Mouse (Mus musculus) stomach, embryonic 15.5 days (tissue): ENCODE measurements around the gene Cfc1. TPM values are rescaled to one million over a fixed set of nuclear protein-coding genes. Genes with fewer than 3 reads are reported as not detected.
"Not testable (repeated sequence)": the region's sequence is repeated elsewhere in the genome, so short reads cannot be mapped to it uniquely, and the experiment has no call there.

Experiments
- ATAC-seq: fragments of 200-750 bp; cut with Nextera tagmentation; 2 replicates; pipeline ENCODE4 v1.8.0; 2017; ENCODE audit warnings: low read depth, moderate number of reproducible peaks, moderate TSS enrichment; ENCODE audit not compliant: insufficient read depth, low FRiP score
- H3K27ac ChIP-seq: fragments of 300-500 bp; sonication (generic); 2 replicates; pipeline ENCODE4 v1.5.1; 2015; ENCODE audit warnings: mild to moderate bottlenecking, inconsistent platforms
- H3K27me3 ChIP-seq: fragments of 300-500 bp; sonication (generic); replicated peaks from 2 replicates; pipeline ENCODE4 v1.6.1; 2015; ENCODE audit warnings: inconsistent platforms
- H3K36me3 ChIP-seq: fragments of 300-500 bp; sonication (generic); 2 replicates; pipeline ENCODE4 v1.6.1; 2015; ENCODE audit warnings: inconsistent platforms
- H3K4me1 ChIP-seq: fragments of 300-500 bp; sonication (generic); 2 replicates; pipeline ENCODE4 v1.6.1; 2015; ENCODE audit warnings: inconsistent platforms
- H3K4me2 ChIP-seq: fragments of 300-500 bp; sonication (generic); 2 replicates; pipeline ENCODE4 v1.6.1; 2015; ENCODE audit warnings: mild to moderate bottlenecking, inconsistent platforms
- H3K4me3 ChIP-seq: fragments of 300-500 bp; sonication (generic); replicated peaks from 2 replicates; pipeline ENCODE4 v1.5.1; 2015; ENCODE audit warnings: inconsistent platforms
- H3K9ac ChIP-seq: fragments of 300-500 bp; sonication (generic); 2 replicates; pipeline ENCODE4 v1.6.1; 2015; ENCODE audit warnings: inconsistent platforms
- H3K9me3 ChIP-seq: fragments of 300-500 bp; sonication (generic); 2 replicates; pipeline ENCODE4 v1.6.1; 2016; ENCODE audit warnings: inconsistent platforms
- WGBS: fragments of 180-500 bp; shearing (Covaris S2); methylation state at CpG from one replicate; pipeline ENCODE4 v1.1.7; 2015; 5-methylcytosine and 5-hydroxymethylcytosine counted together
- polyA plus RNA-seq: library from polyadenylated mRNA; unstranded; fragments of >200 nt; fragmentation: Nextera tagmentation; extraction: Ambion mirVana; gene quantifications from 2 replicates; pipeline ENCODE4 v1.2.1, GENCODE M21; 2015

The Cfc1 gene
- polyA plus RNA-seq: 0.30 and 0.69 TPM in 2 replicates

DNA sequence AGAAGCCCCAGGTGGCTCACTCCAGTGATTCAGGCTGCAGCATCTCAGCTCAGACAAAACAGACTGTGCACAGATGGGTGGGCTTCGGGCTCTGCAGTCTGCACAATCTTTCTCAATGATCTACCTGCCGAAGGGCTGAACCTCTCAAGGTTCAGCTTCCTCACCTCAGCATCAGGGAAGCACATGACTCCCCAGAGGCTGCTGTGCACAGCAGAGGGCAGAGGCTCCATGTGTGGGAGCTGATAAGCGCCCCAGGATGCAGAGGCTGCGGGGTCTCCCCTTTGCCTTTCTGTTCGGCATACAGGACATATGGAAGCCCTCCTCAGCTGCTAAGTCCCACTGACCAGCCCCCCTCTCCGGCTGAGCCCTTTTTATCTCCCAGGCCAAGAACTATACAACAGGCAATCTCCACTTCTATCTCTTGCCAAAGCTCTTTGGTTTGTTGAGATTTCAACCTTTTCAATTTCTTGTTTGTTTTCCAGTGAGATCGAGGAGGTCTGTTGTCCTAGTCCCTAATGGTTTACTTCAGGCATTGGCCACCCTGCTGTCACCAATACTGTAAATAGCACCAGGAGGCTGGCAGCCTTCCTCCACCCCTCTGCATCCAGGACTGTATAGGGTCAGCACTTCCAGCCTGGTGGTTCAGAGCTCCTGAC lies at the start of gene Cfc1:
TSS of gene Cfc1 (plus strand) at position 606 of the 656 bp plus-strand sequence.
- ATAC-seq, H3K36me3 ChIP-seq, H3K9me3 ChIP-seq, H3K4me1 ChIP-seq, H3K27ac ChIP-seq, H3K9ac ChIP-seq: not testable (repeated sequence)
- H3K4me2 ChIP-seq: peak within 1 kb of the TSS; percentile 54
- 14% methylated on average over 7 of the region's 7 CpGs for WGBS
- H3K4me3 ChIP-seq: peak within 1 kb of the TSS; percentile 24; the same call in 1 of the 2 replicates
- H3K27me3 ChIP-seq: peaks cover 18% of the 10 kb centered on the region

DNA sequence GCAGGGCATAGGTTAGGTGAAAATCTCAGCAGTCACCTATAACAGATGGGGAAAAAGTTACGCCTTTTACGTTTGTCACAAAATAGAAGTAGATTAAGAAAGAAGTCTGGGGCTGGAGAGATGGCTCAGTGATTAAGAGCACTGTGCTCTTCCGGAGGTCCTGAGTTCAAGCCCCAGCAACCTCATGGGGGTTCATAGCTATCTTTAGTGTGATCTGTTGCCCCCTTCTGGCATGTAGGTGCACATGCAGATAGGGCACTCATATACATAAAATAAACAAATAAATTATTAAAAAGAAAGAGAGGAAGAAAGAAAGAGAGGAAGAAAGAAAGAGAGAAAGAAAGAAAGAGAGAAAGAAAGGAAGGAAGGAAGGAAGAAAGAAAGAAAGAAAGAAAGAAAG lies 48.1 kb upstream of the Cfc1 start:
- Histone ChIP-seq H3K9ac (no peak overlapping the region), H3K4me2 (no peak overlapping the region), H3K36me3 (no peaks in the 10 kb centered on the region), H3K27me3 (no peaks in the 10 kb centered on the region), H3K4me1 (0 out of 2 replicates have a peak, but pooled peaks cover 4% of the 10 kb centered on the region), H3K4me3 (no peak overlapping the region), H3K27ac (no peak overlapping the region), H3K9me3 (no peaks in the 10 kb centered on the region)
- ATAC-seq: no peak
- WGBS: 91% methylated on average over 3 of the region's 3 CpGs

DNA sequence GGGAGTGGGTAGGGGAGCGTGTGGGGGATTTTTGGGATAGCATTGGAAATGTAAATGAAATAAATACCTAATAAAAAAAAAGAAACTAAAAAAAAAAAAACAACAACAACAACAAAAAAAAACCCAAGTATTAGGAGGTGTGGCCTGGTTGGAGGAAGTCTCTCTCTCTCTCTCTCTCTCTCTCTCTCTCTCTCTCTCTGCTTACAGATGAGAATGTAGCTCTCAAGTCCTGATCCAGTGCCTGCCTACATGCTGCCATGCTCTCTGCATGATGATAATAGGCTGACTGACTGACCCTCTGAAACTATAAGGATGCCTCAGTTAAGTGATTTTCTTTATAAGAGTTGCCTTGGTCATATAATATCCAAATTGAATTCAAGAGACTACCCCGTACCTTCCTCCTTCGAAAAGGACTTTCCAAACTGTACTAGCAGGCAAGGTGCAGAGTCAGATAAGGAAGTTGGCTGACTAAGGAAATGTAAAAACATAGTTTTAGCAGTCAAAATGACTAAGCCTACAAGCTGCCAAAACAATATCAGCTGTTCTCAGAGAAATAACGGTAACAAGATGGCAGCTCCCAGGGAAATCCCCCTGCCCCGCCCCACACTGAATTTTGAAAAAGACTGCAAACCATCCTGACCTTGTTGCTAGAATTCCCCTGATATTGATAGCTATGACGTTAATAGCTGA lies 45.5 kb upstream of the Cfc1 start:
- Histone ChIP-seq H3K4me2 (no peak overlapping the region), H3K4me3 (no peak overlapping the region), H3K36me3 (no peaks in the 10 kb centered on the region), H3K9me3 (no peaks in the 10 kb centered on the region), H3K9ac (no peak overlapping the region), H3K27me3 (no peaks in the 10 kb centered on the region), H3K27ac (no peak overlapping the region), H3K4me1 (0 out of 2 replicates have a peak, but pooled peaks cover 4% of the 10 kb centered on the region)
- ATAC-seq: no peak
- WGBS: 82% methylated on average over 6 of the region's 6 CpGs

DNA sequence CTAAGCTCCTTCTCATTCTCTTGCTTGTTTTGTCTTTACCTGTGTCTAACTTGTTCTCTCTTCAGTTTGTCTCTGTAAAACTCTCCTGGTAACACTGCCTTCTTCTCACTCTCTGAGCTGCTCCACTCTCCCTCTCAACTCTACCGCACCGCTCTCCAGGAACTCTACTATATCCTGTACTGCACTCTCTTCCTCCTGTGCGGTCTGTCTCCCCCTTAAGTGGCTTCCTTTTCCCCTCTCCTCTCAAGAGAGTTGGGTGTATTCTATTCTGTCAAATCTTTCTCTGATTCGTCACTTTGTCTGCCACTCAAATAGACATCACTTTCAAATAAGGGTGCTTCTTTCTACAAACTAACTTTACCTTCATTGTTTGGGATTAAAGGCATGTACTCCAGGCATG lies 44.0 kb upstream of the Cfc1 start:
- no peak overlapping the region for H3K4me2 ChIP-seq
- WGBS: 76% methylated on average over 4 of the region's 4 CpGs
- ATAC-seq: no peak
- H3K9ac ChIP-seq: no peak overlapping the region
- no peaks in the 10 kb centered on the region for H3K36me3 ChIP-seq
- no peaks in the 10 kb centered on the region for H3K27me3 ChIP-seq
- H3K4me3 ChIP-seq: no peak overlapping the region
- H3K9me3 ChIP-seq: no peaks in the 10 kb centered on the region
- H3K4me1 ChIP-seq: no peaks in the 10 kb centered on the region
- H3K27ac ChIP-seq: no peak overlapping the region

DNA sequence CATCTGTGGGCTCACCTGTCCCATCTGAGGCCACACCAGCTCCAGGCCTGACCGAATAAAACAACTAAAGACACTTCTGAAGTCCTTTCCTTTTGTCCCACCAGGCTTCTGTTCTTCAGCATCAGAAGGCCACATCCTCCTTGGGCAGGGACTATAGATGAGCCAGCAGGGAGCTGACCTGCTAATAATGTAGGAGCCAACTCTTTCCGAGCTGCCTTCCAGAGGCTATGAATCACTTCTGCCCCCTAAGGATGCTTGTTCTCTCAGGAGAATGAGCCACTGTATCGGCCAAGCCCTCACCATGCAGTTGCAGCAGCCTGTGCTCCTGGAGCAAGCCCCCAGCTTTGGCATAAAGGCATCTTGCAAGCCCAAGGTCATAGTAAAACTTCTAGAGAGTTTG lies 32.5 kb upstream of the Cfc1 start:
- 78% methylated on average over 3 of the region's 3 CpGs for WGBS
- Histone ChIP-seq H3K4me2 (no peak overlapping the region), H3K27me3 (no peaks in the 10 kb centered on the region), H3K4me3 (no peak overlapping the region), H3K9ac (no peak overlapping the region), H3K27ac (no peak overlapping the region), H3K9me3 (no peaks in the 10 kb centered on the region), H3K36me3 (no peaks in the 10 kb centered on the region), H3K4me1 (no peaks in the 10 kb centered on the region)
- ATAC-seq: no peak

DNA sequence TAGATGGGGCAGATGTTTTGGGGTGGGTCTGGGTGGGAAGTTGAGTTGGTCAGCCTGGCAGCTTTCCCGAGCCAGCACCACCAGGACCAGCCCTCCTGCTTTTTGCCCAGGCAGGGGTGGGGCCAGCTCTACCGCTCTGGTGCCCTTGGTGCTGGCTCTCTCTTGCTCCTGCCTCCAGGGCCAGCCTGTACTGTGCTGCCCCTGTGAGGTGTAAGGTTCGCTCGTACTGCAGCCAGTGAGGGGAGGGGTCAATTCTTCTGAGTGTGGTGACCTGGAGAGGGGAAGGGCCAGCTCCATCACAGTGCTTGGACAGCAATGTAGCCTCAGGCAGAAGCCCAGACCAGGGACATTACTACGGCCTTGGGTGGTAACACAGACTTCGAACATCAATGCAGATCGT lies 30.1 kb upstream of the Cfc1 start:
- Histone ChIP-seq H3K4me3 (no peak overlapping the region), H3K27ac (no peak overlapping the region), H3K9ac (no peak overlapping the region), H3K36me3 (no peaks in the 10 kb centered on the region), H3K4me1 (no peaks in the 10 kb centered on the region), H3K9me3 (no peaks in the 10 kb centered on the region), H3K27me3 (no peaks in the 10 kb centered on the region), H3K4me2 (no peak overlapping the region)
- 53% methylated on average over 7 of the region's 7 CpGs for WGBS
- ATAC-seq: no peak; the same call in 1 of the 2 replicates

DNA sequence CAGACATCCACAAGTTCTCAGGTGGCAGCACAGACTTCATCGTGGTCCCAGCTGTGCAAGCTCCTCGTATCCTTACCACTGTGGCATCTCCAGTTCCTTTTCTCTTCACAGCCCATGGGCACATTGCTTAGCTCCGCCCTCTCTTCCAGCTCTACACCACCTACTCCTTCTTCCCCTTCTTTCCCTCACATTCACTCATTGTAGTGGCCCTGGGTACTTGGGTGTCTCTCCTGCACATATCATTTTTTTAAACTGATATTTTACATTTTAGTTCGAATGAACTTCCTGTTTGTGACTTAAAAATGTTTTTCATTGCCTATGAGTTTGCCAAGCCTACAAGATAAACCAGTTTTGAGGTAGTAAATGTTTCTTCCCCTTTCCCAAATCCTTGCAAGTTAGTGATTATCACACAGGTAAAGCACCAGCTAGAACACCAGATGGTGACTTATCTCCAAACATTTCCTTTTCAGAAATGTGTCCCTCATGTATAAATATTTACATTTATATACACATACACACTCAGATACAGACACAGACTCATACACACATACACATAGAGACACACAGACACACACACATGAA lies 29.4 kb upstream of the Cfc1 start:
- Histone ChIP-seq H3K9ac (no peak overlapping the region), H3K36me3 (no peaks in the 10 kb centered on the region), H3K27ac (no peak overlapping the region), H3K9me3 (no peaks in the 10 kb centered on the region), H3K4me1 (no peaks in the 10 kb centered on the region), H3K27me3 (no peaks in the 10 kb centered on the region), H3K4me2 (no peak overlapping the region), H3K4me3 (no peak overlapping the region)
- 75% methylated on average over 4 of the region's 4 CpGs for WGBS
- ATAC-seq: no peak

DNA sequence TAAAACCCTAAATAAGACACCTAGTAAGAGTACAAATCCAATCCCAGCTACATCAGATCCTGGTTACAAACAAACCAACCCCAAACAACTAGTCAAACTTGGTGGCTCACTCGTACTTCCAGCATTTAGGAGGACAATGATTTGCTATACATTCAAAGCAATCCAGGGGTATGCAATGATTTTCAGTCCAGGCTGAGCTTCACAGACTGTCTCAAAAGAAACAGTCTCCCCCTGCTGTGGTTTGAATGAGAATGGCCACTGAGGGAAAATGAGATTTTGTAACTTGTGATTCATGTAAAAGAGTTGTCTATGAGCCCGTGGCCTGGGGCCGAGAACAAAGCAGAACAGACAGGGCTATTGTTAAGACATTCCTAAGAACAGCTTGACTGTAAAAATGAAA lies 27.5 kb upstream of the Cfc1 start:
- no peak for ATAC-seq
- 79% methylated on average over 3 of the region's 3 CpGs for WGBS

DNA sequence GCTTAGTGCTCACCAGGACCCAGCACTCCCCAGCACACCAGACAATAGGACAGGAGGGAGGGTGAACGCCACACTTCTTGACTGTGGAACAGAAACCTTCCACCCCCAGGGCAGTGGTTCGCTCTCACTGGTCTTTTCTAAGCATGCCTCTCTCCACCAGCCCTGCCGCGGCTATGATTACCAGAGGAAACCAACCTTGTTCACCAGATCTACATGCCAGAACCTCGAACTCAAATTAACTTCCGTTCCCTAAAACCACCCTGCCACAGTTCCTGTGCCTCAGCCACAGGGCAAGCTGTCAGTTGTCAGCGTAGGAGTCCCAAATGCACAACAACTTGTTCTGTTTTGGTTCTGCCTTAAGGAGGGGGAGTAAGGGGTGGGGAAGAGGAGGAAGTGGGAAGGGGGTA lies 24.9 kb upstream of the Cfc1 start:
- no peaks in the 10 kb centered on the region for H3K36me3 ChIP-seq
- H3K9me3 ChIP-seq: no peaks in the 10 kb centered on the region
- WGBS: 9% methylated on average over 7 of the region's 7 CpGs
- H3K27me3 ChIP-seq: no peaks in the 10 kb centered on the region
- no peaks in the 10 kb centered on the region for H3K4me1 ChIP-seq
- no peak overlapping the region for H3K4me3 ChIP-seq
- H3K9ac ChIP-seq: no peak overlapping the region
- H3K4me2 ChIP-seq: peak overlapping the region; percentile 27; the same call in 1 of the 2 replicates
- no peak overlapping the region for H3K27ac ChIP-seq
- no peak for ATAC-seq

More for the DNA sequence above, 27.5 kb upstream of the Cfc1 start:
- H3K9me3 ChIP-seq: no peaks in the 10 kb centered on the region
- no peaks in the 10 kb centered on the region for H3K36me3 ChIP-seq
- H3K4me3 ChIP-seq: no peak overlapping the region
- no peak overlapping the region for H3K9ac ChIP-seq
- H3K4me2 ChIP-seq: no peak overlapping the region
- no peaks in the 10 kb centered on the region for H3K4me1 ChIP-seq
- no peaks in the 10 kb centered on the region for H3K27me3 ChIP-seq
- H3K27ac ChIP-seq: no peak overlapping the region

DNA sequence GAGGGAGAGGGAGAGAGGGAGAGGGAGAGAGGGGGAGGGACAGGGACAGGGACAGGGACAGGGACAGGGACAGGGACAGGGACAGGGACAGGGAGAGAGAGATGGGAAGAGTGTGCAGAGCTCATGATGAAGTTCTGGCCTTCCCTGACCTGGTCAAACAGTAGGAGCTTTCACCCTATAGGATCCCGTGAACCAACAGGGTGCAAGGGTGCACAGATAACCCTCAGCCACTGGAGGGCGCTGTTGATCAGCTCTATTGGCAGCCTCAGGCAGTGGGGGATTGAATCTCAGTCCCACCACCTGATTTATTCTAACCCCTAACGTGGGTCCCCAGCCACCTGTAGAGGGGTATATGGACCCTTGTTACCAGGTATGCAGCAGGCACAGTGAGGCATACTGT lies 24.4 kb upstream of the Cfc1 start:
- H3K4me2 ChIP-seq: no peak overlapping the region
- H3K27ac ChIP-seq: no peak overlapping the region
- H3K4me3 ChIP-seq: no peak overlapping the region
- WGBS: 7% methylated on average over 3 of the region's 3 CpGs
- H3K27me3 ChIP-seq: no peaks in the 10 kb centered on the region
- ATAC-seq: peak; percentile 43
- H3K4me1 ChIP-seq: no peaks in the 10 kb centered on the region
- H3K36me3 ChIP-seq: no peaks in the 10 kb centered on the region
- H3K9me3 ChIP-seq: no peaks in the 10 kb centered on the region
- no peak overlapping the region for H3K9ac ChIP-seq

DNA sequence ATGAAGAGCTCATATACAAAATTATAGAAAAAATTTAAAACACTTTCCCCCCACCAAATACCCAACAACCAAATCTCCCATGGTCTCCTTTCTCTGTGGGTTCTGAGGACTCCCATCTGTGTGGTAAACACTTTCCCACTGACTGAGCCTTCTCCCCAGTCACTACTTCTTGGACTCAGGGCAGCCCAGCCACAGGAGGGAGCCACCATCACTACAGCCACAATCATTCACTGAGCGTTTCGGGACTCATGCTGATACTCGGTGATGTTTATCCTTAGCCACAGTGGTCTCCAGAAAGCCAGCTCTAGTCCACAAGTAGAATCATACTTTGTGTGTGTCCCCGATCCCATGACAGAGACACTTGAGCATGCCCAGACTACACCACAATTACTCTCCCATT lies 22.4 kb upstream of the Cfc1 start:
- no peak for ATAC-seq
- no peak overlapping the region for H3K27ac ChIP-seq
- no peak overlapping the region for H3K4me2 ChIP-seq
- WGBS: 82% methylated on average over 4 of the region's 4 CpGs
- no peaks in the 10 kb centered on the region for H3K27me3 ChIP-seq
- no peaks in the 10 kb centered on the region for H3K4me1 ChIP-seq
- no peak overlapping the region for H3K4me3 ChIP-seq
- no peaks in the 10 kb centered on the region for H3K36me3 ChIP-seq
- H3K9ac ChIP-seq: no peak overlapping the region
- H3K9me3 ChIP-seq: no peaks in the 10 kb centered on the region

DNA sequence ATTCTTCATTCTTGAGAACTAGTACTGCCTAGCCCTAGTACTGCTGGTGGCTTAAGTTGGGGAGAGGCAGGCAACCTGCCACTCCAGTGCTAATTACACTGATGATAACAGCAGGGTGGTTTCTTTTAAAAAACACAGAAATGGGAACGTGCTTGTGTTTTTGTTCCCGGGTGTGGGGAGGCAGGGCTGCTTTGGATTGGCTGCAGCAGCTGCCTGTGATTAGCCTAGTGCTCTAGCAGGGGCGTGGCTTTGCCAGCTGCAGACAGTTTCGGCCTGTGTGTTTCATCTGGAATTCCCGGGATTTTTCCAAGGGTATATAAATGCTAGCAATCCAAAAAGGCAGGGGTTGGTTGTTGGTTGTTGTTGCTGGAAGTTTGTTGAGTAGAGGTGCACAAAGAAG lies 18.9 kb upstream of the Cfc1 start:
- Histone ChIP-seq H3K4me2 (no peak overlapping the region), H3K27me3 (no peaks in the 10 kb centered on the region), H3K27ac (no peak overlapping the region), H3K4me1 (no peaks in the 10 kb centered on the region), H3K9ac (no peak overlapping the region), H3K9me3 (no peaks in the 10 kb centered on the region), H3K36me3 (no peaks in the 10 kb centered on the region), H3K4me3 (no peak overlapping the region)
- 18% methylated on average over 5 of the region's 5 CpGs for WGBS
- no peak for ATAC-seq
